Mouse (Mus musculus): ENCODE data around the gene Olfr476.
"Not testable (repeated sequence)": the region's sequence is repeated elsewhere in the genome, so short reads cannot be mapped to it uniquely, and the experiment has no call there.

The Olfr476 gene

GRCm38 (mm10) chr7:107964503-107964902 lies at the start of gene Olfr476:
TSS of gene Olfr476 (plus strand) at chr7:107964803.
- DNase-seq (ENCODE audit: low spot score) = no peak

DNA sequence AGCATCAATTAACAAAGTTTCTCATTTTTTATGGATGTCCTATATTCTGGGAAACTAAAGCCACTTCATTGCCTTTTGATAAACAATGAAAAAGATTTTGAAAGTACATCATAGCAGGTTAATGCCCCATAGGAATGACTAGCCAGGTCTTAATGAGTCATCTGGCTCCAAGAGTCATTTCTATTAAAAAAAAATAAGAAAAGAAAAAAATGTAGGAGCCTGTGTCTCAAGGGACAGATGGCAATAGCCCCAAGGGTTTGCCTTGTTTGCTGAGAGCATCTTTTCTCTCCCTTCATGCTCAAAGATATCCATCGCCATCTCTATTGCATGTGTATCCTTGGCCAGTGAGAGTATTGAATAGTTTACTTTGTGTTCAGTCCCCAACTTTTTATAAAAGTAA lies 34.5 kb upstream of the Olfr476 start, which contains the start of gene Olfr473:
TSS of gene Olfr473 (plus strand) at position 301 of the 400 bp plus-strand sequence.
- DNase-seq (ENCODE audit: low spot score) = no peak

- DNase-seq (ENCODE audit: low spot score) = not testable (repeated sequence)
Observed at GRCm38 (mm10) chr7:107952539-107952938, 12.1 kb upstream of the Olfr476 start.

DNA sequence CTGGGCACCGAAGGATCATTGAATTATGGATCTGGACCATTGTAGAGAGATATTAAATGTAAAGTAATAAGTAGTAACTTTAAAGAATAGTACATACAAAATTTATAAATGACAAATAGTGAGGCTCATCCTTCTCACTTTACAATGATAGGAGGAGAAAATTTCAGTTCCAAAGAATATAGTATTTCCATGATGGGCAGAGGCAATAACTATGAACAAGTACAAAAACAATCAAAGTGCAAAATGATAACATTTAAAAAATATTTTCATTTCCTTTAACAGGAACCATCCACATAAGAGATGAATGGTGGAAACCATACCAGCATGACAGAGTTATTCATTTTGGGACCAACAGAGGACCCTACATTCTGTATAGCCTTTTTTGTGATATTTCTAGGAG lies 10.3 kb upstream of the Olfr476 start, which contains the start of gene Olfr474:
TSS of gene Olfr474 (plus strand) at position 301 of the 400 bp plus-strand sequence.
- no peak for DNase-seq (ENCODE audit: low spot score)

DNA sequence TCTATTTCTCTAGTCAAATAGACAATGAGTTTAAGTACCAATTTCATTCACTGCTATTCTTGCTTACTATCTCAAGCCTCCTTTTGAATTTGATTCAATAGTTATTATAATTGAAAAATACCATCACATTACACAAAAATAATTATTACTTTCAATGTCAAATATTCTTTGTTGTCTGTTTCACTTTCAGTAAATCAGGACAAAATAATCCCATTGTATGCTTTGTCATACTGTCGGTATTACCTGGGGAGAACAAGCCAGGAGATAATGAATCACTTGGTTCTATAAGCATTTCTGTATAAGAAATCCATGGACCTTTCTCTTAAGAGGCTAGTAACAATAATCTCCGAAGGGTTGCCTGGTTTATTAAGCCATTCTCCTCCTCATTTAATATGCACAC lies 21.8 kb downstream of the Olfr476 start, which contains the start of gene Olfr477:
TSS of gene Olfr477 (plus strand) at position 301 of the 400 bp plus-strand sequence.
- no peak for DNase-seq (ENCODE audit: low spot score)

- not testable (repeated sequence) for DNase-seq (ENCODE audit: low spot score)
Observed at GRCm38 (mm10) chr7:108014256-108014655, 49.7 kb downstream of the Olfr476 start.

Data from testis, postnatal 10 days (tissue).